Mouse (Mus musculus) kidney, adult 2 months (tissue): ENCODE measurements at regions not wholly inside any gene's neighbourhood (a gene's known extent, or its start where the extent isn't known, plus 50 kb on each side); places are given as distances from the start of the nearest gene placed in this dataset.

Experiments used
- CTCF ChIP-seq: fragments of 200-500 bp; conservative IDR thresholded peaks from 2 replicates; pipeline ENCODE4 v1.5.1; 2011; ENCODE audit warnings: low read depth, mild to moderate bottlenecking, control low read depth, low read length, moderate library complexity, mixed read lengths; ENCODE audit not compliant: insufficient read depth, insufficient read length
- POLR2A ChIP-seq: fragments of 200-500 bp; IDR thresholded peaks from one replicate; pipeline ENCODE4 v1.6.1; 2011; ENCODE audit warnings: low read depth, low read length, control low read depth

- TF ChIP-seq CTCF (no peak), POLR2A (no peak)
Observed at GRCm38 (mm10) chr9:62214546-62214945, 67.5 kb downstream of the Spesp1 start.
